Comparison of ENCODE assay signal across 9 mouse cellular contexts in the genomic region with DNA sequence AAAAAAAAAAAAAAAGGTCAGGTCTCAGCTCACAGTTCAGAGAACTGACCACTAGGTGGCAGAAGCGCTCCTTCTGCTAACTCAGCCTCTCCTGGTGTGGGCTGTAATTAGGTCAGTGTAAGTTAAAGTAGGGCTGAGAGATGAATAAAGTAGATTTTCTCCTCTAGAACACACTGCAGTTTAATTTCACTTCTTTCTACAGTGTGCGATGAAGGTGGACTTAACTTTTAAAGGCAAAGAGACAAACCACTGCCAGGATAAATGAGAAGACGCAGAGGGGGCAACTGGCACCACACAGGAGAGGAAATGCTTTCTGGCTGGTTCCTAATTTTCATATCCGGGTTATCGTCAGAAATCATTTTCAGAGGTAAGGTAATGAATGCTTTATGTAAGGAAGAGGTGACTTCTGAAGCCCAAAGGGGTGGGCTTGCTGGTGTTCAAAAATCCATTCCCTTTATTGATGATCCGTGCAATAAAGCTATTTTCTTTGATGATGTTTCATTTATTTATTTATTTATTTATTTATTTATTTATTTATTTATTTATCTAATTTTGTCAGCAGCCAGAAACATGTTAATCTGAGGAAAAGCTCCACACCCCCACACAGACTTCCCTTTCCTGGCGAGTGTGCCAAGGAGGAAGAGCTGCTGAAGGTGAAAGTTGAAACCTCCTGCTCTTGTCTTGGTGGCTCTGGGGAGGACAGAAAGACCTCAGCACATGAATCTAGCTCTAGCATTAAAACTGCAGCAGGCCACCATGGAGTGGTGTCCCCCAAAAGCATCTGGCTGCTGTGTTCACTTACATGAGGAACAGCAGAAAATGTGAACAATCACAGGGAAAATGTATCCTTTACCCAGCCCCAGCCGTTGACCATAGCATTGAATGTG.
A peak's percentile ranks its signal among the peaks of the same experiment; 100 is the strongest.
DNase-seq lines count a peak whose midpoint lies in the region; ATAC-seq and TF ChIP-seq lines count a peak whose summit lies in the region.
"Had no signal": no experiment of that assay in that cellular context is flagged by ENCODE, and none has a peak within 500 bp of the region (broad histone marks: within the 10 kb centered on the region; RNA-seq: fewer than 3 reads in every experiment).

No protein-coding gene starts in this region.

- H3K9ac ChIP-seq in embryonic facial prominence, embryonic 15.5 days = no peak overlapping the region
- H3K9ac ChIP-seq in heart, embryonic 12.5 days = no peak overlapping the region
- H3K9ac ChIP-seq in kidney, embryonic 16.5 days (replicated peaks; ENCODE audit: low read length) = no peak overlapping the region

- peak; percentile 68 for DNase-seq in liver
- peak; percentile 6 to 12 for DNase-seq in monocyte, adult 2 months (ENCODE audit: low read depth in 1 of 2, low spot score in 2 of 2)
- DNase-seq in spleen, postnatal 14 days (ENCODE audit: low spot score in 2 of 2) = peak; percentile 13 to 55

- no peaks in the 10 kb centered on the region for H3K27me3 ChIP-seq in C2C12 (ENCODE audit: control insufficient read depth, insufficient read depth, insufficient read length)
- no peaks in the 10 kb centered on the region for H3K27me3 ChIP-seq in embryonic facial prominence, embryonic 15.5 days
- no peaks in the 10 kb centered on the region for H3K27me3 ChIP-seq in heart, embryonic 12.5 days (replicated peaks)
- no peaks in the 10 kb centered on the region for H3K27me3 ChIP-seq in kidney, embryonic 16.5 days (ENCODE audit: insufficient read depth, low read length)

- H3K36me3 ChIP-seq in C2C12 (ENCODE audit: control insufficient read depth, insufficient read depth) = no peaks in the 10 kb centered on the region
- no peaks in the 10 kb centered on the region for H3K36me3 ChIP-seq in embryonic facial prominence, embryonic 15.5 days
- no peaks in the 10 kb centered on the region for H3K36me3 ChIP-seq in heart, embryonic 12.5 days
- H3K36me3 ChIP-seq in kidney, embryonic 16.5 days (ENCODE audit: insufficient read depth, low read length) = no peaks in the 10 kb centered on the region

- no peak overlapping the region for H3K4me3 ChIP-seq in C2C12 (ENCODE audit: insufficient read depth, poor library complexity, severe bottlenecking)
- H3K4me3 ChIP-seq in bone marrow macrophage, adult 2 months (ENCODE audit: insufficient read depth, low read length) = 0 out of 2 replicates have a peak overlapping the region, but pooled peaks have one; percentile 4
- H3K4me3 ChIP-seq in embryonic facial prominence, embryonic 15.5 days (replicated peaks) = peak overlapping the region; percentile 28
- no peak overlapping the region for H3K4me3 ChIP-seq in heart, embryonic 12.5 days
- peak overlapping the region; percentile 22 for H3K4me3 ChIP-seq in kidney, embryonic 16.5 days (ENCODE audit: low read length)
- H3K4me3 ChIP-seq: erythroblast, embryonic 14.5 days had no signal

- no peak overlapping the region for H3ac ChIP-seq in C2C12 (ENCODE audit: control insufficient read depth, insufficient read length, low read depth)

- no peak for TF ChIP-seq POLR2A in bone marrow macrophage, adult 2 months (IDR thresholded peaks at IDR 0.05; ENCODE audit: borderline replicate concordance, low read depth, low read length)

- H3K79me3 ChIP-seq in C2C12 (ENCODE audit: low read depth) = no peaks in the 10 kb centered on the region

- ATAC-seq in embryonic facial prominence, embryonic 15.5 days (ENCODE audit: insufficient number of reproducible peaks, low FRiP score, low TSS enrichment, low read depth) = no peak
- peak; percentile 53; the same call in 1 of the 2 replicates for ATAC-seq in heart, embryonic 12.5 days (ENCODE audit: insufficient number of reproducible peaks, low FRiP score)
- peak; percentile 91 for ATAC-seq in kidney, embryonic 16.5 days (ENCODE audit: low FRiP score, low TSS enrichment)

- H3K4me1 ChIP-seq in bone marrow macrophage, adult 2 months (ENCODE audit: control insufficient read depth, insufficient read depth, low read length) = peaks cover 9% of the 10 kb centered on the region
- H3K4me1 ChIP-seq in embryonic facial prominence, embryonic 15.5 days = no peaks in the 10 kb centered on the region
- H3K4me1 ChIP-seq in heart, embryonic 12.5 days (replicated peaks) = no peaks in the 10 kb centered on the region; the same call in 1 of the 2 replicates
- peaks cover 3% of the 10 kb centered on the region; the same call in 1 of the 2 replicates for H3K4me1 ChIP-seq in kidney, embryonic 16.5 days (ENCODE audit: insufficient read depth, low read length)

- peak overlapping the region; percentile 50; the same call in 1 of the 2 replicates for H3K27ac ChIP-seq in bone marrow macrophage, adult 2 months (ENCODE audit: insufficient read depth, low read depth, low read length)
- 0 out of 2 replicates have a peak overlapping the region, but pooled peaks have one; percentile 44 for H3K27ac ChIP-seq in embryonic facial prominence, embryonic 15.5 days (replicated peaks)
- no peak overlapping the region for H3K27ac ChIP-seq in heart, embryonic 12.5 days (ENCODE audit: poor library complexity, severe bottlenecking)
- no peak overlapping the region for H3K27ac ChIP-seq in kidney, embryonic 16.5 days (ENCODE audit: low read length)

- H3K9me3 ChIP-seq in embryonic facial prominence, embryonic 15.5 days (replicated peaks) = no peaks in the 10 kb centered on the region
- H3K9me3 ChIP-seq in heart, embryonic 12.5 days (replicated peaks) = no peaks in the 10 kb centered on the region
- H3K9me3 ChIP-seq in kidney, embryonic 16.5 days (ENCODE audit: low read length) = no peaks in the 10 kb centered on the region

- WGBS in embryonic facial prominence, embryonic 15.5 days = 26% methylated on average over 8 of the region's 8 CpGs
- WGBS in heart, embryonic 12.5 days = 39% methylated on average over 8 of the region's 8 CpGs
- WGBS in kidney, embryonic 16.5 days = 32% methylated on average over 8 of the region's 8 CpGs

- H3K4me2 ChIP-seq in embryonic facial prominence, embryonic 15.5 days (replicated peaks) = peak overlapping the region; percentile 35
- 0 out of 2 replicates have a peak overlapping the region, but pooled peaks have one; percentile 19 for H3K4me2 ChIP-seq in heart, embryonic 12.5 days
- H3K4me2 ChIP-seq in kidney, embryonic 16.5 days (replicated peaks; ENCODE audit: low read depth, low read length) = peak overlapping the region; percentile 48

- no peaks in the 10 kb centered on the region for H3K79me2 ChIP-seq in C2C12 (ENCODE audit: control insufficient read depth, insufficient read depth)

- peak; percentile 35 for TF ChIP-seq CTCF in C2C12 (IDR thresholded peaks at IDR 0.05; ENCODE audit: control insufficient read depth, insufficient read depth, insufficient read length)
- peak; percentile 70 for TF ChIP-seq CTCF in bone marrow macrophage, adult 2 months (IDR thresholded peaks at IDR 0.05; ENCODE audit: low read depth, low read length)

TF ChIP-seq in C2C12, 6 proteins besides CTCF, POLR2A, EP300 and RAD21:
- TF ChIP-seq CEBPB (IDR thresholded peaks at IDR 0.05; ENCODE audit: low read depth) (no peak), MYOG (IDR thresholded peaks at IDR 0.05; ENCODE audit: control insufficient read depth, extremely low read depth, insufficient read length) (no peak), FOSL1 (IDR thresholded peaks at IDR 0.05; ENCODE audit: insufficient read depth, low read length, poor library complexity, severe bottlenecking) (no peak), MYOD1 (IDR thresholded peaks at IDR 0.05; ENCODE audit: control insufficient read depth, insufficient read length, low read depth) (no peak), MAX (IDR thresholded peaks at IDR 0.05) (no peak), USF1 (IDR thresholded peaks at IDR 0.05; ENCODE audit: low read depth) (no peak)
TF ChIP-seq in C2C12: peak in this region for 0.

Comparison
In these comparisons a context has a peak if more than half of its experiments do, and no peak if none do; other contexts are left out.
1. H3K4me3 ChIP-seq: peak in bone marrow macrophage, adult 2 months (single experiment), embryonic facial prominence, embryonic 15.5 days (single experiment) and kidney, embryonic 16.5 days (single experiment); none in C2C12 (single experiment) and heart, embryonic 12.5 days (single experiment).
2. H3K27ac ChIP-seq: peak in bone marrow macrophage, adult 2 months (single experiment) and embryonic facial prominence, embryonic 15.5 days (single experiment); none in heart, embryonic 12.5 days (single experiment) and kidney, embryonic 16.5 days (single experiment).
3. DNase-seq: peak in every context shown above with its lines; median percentile 68 in liver; 34 in spleen, postnatal 14 days; 9 in monocyte, adult 2 months.
4. Peak in every context shown above with its lines, with median percentiles within 50 percentile points of each other: H3K4me2 ChIP-seq.